Mouse (Mus musculus): ENCODE data around the gene Cep85l.

DNA sequence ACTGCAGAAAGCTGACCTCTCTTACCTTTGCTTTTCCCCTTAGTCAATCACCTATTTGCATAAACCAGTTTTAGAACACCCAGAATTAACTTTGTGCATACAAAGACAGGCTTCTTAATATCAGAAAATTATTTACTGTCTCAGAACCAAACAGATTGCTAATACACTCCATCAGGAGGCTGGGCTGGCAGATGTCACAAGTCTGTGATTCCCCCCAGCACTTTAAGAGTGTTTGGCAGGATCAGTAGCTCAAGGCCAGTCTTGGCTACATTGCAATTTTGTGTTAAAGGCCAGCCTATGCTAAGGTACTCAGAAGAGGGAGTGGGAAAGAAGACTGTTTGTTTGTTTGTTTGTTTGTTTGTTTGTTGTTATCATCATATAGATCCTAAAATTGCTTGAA is 2.7 kb downstream of the Cep85l start:
- no peak for TF ChIP-seq CTCF (IDR thresholded peaks at IDR 0.05; ENCODE audit: low read depth, low read length)
- no peak for TF ChIP-seq POLR2A (IDR thresholded peaks at IDR 0.05; ENCODE audit: extremely low read depth, insufficient read depth, low read length)

Data from liver, adult 2 months (tissue).